Mouse (Mus musculus): ENCODE results near the gene Nmnat3. TPM values are rescaled to one million over a fixed set of nuclear protein-coding genes. Genes with fewer than 3 reads are reported as not detected.
A peak's percentile ranks its signal among the peaks of the same experiment; 100 is the strongest.

Gene Nmnat3
- total RNA-seq, 2 experiments from 2014 or later = 19.5 to 19.6 TPM

DNA sequence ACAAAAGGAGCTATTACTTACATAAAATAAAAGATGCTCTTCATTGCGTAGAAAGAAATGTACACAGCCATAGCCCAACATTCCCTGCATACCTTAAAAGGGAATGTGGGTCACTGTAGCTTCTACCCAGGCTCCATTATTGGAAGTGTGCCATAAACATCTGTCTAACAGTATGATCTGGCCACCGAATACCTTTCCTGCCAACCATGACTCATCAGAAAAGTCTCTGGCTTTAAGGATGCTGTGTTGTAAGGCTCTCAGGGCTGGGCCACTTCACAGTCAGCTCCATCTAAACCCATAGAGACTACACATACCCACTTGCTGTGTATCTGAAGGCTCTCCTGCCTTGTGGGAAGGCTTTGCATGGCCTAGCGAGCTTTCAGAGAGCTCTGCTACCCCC is 73.8 kb downstream of the Nmnat3 start:
- DNase-seq = no peak

DNA sequence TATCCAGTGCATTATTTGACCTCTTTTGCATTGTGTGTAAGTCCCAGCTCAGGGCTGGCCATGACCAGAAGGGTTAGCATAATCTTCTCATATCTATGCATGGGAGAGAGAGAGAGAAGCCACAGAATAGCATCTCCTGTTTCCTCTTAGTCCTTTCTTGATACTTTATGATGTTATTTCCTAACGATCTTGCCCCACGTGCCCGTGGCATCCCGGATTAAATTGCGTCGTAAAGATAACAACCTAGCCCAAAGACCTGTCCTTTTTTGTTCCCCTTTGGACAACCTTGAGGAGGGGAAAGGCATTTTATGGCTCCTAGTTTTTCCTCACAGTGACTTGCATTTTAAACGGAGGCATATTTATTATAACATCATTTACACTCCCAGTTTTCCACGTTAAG is 78.8 kb downstream of the Nmnat3 start:
- no peak for DNase-seq

DNA sequence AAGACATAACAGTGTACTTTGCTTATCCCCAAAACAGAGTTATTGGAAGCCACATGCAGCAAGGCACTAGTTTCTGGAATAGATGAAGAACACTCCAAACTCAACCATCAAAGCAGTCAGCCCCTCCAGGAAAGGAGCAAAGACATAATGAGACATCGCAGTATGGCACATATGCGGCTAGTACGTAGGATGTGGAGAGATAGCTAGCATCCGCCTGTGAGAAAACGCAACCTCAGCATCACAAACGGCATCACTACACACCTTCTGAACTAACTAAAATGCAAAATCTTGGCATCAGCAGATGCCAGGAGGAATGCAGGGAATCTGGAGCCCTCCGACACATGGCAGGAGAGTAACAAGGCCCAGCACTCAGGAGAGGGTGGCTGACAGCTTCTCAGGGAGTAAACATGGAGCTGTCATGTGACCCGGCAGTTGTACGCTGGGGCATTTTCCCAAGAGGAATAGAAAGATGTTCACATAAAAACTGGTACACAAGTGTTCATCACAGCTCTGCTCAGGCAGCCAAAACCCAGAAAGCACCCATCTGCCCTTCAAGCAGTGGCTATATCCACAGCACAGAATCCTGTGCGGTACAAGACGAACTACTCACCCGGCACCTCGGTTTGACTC is 80.2 kb downstream of the Nmnat3 start:
- no peak for DNase-seq

DNA sequence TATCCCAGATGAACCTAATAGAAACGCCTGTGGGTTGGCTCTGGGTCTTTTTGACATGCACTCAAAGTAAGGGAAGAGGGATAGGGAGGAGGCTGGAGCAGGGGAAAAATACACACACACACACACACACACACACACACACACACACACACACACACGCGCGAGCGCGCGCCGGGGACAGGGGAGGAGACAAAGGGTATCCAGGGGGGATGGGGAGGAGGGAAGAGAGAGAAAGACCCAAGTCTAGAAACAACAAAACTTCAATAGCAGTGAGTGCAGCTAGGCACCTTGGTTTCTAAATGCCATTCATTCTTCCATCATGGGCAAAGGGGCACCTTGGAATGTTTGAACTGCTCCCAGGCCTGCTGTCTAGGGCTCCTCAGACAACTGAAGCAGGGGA is 82.5 kb downstream of the Nmnat3 start:
- DNase-seq = no peak

DNA sequence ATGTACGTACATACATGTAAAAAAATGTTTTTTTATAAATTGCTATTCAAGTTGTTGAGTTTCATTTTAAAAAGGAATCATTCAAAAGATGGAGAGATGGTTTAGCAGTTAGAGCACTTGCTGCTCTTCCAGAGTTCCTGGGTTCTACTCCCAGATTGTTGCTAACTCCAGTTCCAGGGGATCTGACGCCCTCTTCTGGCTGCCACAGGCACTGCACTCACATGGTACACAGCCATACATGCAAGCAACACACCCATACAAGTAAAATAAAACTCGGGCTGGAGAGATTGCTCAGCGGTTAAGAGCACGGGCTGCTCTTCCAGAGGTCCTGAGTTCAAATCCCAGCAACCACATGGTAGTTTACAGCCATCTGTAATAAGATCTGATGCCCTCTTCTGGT is 86.1 kb downstream of the Nmnat3 start:
- no peak for DNase-seq

DNA sequence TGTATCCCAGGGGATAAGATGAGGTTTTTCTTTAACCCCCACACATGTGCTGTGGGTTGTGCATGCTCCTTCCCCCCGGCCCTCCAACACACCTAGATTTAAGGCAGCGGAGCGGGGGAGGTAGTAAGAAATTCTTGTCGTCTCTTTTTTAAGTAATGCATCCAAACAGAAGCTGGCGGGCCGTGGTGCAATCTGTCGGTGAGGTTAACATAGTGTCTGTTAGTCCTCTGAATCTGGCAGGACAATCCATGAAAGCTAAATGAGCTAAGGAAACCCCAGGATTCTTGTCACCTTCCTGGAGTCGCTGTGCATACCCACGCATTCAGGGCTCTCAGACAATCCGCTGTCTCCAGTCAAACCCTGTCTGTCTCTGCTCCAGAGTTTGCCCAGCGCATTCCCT is 87.7 kb downstream of the Nmnat3 start:
- no peak for DNase-seq

DNA sequence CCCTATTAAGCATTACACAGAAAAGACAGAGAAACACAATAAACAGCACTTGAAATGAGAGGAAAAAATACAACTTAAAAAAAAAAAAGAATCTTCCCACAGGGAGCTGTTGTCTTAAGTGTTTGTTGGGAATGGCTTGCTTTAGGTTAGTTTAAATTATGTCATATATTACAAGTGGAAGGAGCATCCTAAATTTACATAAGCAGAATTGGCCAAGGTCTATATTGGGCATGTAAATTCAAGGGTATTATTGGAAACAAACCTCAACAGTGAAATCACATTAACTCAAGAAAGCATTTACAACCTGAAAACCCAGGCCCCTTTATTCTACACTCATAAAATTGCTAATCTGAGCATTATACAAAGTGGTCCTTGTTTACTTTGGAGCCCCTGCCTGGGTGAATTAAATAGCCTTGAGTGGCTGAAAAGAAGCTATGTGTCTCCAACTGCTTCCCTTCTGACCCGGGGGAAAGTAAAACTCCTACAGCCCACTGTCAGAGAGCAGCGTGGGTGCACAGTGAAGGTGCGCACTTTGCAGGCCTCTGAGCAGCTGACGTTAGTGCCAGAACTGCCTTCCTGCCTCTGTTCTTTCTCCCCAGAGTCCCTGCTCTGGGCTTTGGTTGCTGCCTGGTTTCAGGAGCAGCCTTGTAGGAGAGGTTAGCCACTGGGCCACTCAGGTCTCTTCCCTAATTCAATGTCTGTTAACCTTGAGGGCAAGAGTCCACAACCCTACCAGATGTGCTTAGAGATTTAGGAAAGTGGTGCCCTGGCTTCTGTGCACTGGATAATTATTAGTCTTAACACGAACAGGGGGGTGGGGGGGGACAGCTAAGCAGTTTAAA is 88.3 kb downstream of the Nmnat3 start:
- no peak for DNase-seq

DNA sequence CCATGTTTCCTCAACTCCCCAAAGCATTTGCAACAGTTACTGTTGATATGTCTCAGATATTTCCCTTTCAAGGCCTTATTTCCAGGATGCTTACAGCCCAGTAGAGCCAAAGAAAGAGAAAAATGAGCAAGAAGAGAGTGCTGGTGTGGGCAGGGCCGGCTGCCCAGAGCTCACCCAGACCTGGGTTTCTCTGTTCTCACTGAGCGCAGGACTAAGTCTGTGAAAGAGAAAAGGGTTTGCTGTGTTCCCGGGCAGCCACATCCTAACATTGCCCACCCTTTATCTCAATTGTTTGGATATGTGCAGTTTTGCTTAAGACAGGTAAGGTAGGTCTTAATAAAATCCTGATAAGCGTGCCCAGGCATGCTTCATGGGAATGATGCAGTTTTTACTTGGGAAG is 92.5 kb downstream of the Nmnat3 start:
- DNase-seq = no peak

DNA sequence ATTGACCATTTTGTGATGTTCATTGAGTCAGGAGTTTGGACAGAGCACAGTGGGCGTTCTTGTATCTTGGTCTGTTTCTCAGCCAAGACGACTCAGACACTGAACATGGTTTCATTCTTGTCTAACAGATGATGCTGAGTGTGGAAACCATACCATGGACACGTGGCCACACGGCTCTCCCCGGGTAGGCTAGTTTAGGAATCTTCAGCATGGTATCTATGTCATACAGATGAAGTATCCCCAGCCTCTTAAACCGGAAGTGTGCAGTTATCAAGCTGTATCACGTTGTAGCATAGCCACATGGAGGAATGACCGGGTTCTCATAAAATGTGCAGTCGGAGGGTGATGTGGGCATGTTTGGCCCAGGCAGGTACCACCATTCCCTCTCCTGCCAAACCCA is 93.4 kb downstream of the Nmnat3 start:
- DNase-seq = no peak

DNA sequence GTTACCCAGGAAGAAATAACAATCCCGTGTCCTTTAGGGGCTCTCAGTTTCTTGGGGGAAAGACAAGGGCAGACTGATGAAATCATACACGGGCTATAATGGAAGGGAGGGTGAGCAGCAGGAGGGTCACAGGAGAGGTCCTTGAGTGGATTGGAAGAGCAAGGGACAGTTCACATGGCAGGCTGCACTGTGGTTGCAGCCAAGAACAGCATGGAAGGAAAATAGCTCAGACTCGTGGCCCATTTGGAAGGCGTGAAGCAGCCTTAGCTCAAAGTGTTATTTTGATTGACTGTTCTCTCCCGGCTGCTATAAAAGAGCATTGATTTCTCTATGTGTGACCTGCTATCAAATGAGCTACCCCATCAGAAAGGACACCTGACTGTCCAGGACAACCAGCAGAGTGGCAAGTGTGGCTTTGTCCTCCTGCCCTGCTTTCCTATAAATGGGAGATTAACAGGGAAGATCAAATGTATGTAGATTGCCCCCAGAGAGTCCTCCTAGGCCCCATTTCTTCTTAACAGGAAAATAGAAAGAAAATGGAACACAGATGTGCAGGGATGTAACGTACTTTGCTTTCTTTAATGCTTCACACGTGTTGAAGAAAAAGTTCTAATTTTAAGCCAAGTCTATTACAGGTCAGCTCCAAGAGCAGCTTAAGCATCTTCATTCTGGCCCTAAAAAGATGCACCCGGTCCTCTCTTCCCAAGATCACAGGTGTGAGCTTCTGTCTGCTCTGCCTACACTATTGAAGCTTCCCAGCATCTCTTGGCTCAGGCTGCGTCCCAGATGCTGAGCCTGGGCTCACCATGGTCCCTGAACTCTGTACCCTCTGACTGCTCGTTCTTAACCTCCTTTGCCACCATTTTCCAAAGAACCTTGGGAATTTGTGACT is 100.8 kb downstream of the Nmnat3 start:
- DNase-seq = peak; percentile 36 to 59

DNA sequence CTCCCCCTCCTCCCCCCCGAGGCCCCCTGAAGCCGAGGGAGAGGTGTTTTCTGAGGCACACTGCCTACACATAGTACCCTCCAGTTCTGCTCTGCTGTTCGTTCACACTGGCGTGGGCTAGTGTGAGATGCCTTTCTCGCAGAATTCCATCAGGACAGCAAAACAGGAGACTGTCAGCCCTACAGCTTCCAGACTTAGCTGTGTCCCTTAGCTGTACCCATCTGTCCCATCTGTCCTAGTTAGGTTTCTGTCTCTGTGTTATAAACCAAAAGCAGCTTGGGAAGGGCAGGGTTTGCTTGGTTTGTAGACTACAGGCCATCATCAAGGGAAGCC is 101.4 kb downstream of the Nmnat3 start:
- no peak for DNase-seq

DNA sequence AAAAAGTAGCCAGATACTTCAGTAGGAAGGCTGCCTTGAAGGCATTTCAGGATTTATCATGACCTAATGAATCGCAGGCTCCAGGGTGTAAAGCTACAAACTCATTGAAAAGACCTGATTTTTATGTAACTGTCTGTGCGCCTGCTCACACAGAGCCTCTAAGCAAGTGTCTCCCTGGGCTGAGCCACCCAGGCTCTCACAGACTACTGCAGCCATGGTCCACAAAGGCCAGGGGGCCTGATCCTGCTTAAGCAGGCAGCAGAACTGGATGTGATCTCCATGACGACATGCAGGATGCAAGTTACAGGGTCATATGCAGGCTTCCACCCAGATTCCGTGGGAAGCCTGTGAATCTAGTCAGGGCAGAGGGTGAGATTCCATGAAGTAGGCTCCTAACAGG is 106.3 kb downstream of the Nmnat3 start:
- no peak for DNase-seq

DNA sequence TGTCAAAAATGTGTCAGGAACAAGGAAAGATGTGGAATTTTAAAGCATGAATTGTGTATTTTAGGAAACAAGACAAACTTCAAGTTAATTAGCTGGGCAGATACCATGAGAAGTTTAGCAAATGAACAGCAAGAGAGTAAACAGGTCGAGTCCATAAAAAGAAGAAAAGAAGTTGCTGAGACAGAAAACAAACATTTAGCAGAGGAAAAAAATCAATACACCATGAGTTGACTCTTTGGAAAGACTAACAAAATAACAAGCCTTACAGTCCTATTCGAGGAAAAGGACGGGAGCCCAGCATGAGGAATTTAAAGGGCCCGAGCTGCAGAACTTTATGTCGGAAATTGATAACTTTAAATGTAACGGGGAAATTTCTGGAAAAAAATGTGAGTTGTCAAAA is 110.0 kb downstream of the Nmnat3 start:
- no peak for DNase-seq

DNA sequence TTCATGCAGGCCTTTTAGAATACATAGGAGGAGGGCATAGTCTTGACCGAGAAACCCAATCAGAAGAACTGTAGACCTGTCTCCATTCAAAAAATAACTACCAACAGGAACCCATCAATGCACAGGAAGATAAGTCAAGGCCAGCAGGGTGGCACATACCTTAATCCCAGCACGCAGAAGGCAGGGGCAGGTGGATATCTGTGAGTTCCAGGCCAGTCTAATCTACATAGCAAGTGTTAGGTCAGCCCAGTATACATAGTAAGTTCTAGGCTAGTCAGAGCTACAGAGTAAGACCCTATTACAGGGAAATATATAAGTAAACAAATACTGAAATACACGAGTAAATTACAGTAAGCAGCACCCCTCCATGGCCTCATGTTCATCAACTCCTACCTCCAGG is 110.6 kb downstream of the Nmnat3 start:
- no peak for DNase-seq

DNA sequence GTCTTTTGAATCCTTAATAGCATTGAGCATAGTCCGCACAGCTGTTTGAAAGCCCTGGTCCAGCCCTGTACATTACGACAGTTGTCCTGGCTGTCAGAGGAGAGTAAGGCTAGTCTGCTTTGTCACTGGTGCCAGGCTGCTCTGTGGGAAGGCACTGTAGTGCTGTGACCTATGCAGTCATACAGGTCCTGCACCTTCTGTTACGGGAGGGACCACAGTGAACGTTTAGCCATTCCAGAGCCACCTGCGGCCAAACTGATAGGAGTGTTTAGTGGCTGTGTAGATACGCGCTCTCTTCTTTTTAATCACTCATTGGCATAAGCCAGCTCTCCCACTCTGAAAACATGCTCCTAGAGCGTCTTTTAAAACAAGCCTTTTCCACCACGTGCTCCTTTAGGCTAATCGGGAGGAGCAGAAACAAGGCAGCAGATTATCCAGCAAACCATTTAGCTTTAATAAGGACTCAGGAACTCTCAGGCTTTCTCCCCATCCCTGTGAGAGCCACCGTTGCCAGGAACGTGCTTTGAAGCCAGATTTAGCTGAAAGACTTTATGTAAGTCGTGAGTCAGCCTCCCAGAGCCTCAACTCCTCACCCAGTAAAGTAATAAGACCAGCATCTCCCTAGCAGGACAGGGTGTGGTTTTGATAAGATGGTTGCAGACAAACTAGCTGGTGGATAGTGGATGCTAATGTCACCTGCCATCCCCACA is 113.1 kb downstream of the Nmnat3 start:
- DNase-seq = no peak

DNA sequence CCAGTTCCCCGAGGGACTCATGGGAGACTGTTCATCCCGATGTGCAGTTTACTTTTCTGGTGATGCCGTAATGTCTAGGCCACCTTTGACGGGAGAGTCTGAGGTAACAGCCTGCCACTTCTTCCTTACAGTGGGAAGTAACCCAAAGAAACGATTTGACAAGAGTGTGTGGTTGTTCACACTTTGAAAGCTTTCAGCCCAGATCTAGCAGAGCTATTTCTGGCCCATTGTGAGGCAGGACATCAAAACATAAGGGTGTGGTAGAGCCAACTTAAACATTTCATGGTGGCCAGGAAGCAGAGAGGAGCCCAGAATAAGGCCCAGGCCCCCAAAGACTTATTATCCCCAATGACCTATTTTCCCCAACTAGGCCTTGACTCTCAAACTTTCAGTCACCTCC is 114.4 kb downstream of the Nmnat3 start:
- DNase-seq = no peak

DNA sequence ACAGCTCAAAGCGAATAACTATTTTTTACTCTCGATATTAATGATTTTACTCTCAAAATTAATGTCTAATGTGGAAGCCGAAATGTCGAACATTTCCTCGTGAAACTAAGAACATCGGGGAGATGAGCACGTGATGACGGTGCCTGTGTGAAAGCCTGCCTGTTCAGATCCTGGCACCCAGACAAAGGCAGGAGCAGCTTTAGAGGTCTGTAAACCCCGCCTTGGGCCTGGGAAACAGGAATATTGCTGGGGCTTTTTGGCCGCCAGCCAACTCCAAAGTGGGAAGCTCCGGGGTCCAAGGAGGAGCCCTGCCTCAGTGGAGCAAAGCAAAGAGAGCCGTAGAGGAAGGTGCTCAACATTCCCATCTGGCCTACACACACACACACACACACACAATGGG is 120.5 kb downstream of the Nmnat3 start:
- DNase-seq = no peak

DNA sequence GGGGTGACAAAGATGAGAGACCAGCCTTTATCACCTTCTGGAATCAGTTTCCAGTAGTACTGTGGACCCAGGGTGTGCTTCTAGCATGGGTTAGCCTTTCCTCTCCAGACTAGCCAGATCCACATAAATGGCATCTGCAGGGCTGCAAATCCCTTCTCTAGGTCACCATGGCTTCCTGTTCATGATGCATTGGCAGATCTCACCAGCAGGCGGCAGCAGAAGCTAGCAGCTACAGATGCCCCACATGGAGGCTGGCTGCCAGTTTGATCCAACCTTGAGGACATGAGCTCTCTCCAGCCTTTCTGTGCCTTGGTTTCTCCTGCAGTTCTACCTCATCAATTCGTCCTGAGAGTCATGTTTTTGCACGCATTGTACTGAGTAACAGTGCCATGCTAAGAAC is 121.9 kb downstream of the Nmnat3 start:
- DNase-seq = peak; percentile 59 to 82

DNA sequence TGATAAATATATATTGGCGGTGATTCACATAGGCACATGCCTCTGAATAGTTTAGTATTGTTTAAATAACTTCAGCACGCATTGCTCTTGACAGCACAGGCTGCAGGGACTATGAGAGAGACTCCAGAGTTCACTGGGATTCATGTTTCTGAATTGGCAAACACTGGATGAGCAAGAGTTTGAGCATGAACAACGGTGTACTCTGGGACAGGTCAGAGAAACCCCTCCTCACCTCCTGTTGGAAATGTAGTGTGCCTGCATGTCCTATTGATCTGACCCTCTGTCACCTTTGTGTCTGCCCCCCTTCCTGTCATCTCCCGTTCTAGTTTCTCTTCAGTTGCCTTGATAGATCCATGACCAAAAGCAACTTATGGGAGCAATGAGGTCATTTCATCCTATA is 128.2 kb downstream of the Nmnat3 start:
- DNase-seq = no peak

DNA sequence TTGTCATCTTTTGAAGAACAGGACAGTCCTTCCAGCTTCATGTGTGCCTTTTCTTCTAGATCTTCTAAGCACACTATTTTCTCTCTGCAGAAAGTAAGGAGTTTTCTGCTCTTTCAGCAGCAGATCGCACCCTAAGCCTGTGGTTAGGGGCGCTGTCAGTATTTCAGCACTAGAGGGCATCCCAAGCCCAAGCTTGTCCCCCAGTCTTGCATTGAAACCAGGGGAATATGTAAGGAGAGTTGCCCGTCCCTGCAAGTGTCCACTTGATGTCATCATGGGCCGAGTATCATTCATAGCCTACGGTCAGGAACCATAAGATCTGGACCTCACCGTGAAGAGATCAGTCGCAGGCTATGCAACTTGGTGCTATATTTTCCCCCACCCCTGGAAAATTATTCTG is 130.7 kb downstream of the Nmnat3 start:
- DNase-seq = peak; percentile 43 to 60

DNA sequence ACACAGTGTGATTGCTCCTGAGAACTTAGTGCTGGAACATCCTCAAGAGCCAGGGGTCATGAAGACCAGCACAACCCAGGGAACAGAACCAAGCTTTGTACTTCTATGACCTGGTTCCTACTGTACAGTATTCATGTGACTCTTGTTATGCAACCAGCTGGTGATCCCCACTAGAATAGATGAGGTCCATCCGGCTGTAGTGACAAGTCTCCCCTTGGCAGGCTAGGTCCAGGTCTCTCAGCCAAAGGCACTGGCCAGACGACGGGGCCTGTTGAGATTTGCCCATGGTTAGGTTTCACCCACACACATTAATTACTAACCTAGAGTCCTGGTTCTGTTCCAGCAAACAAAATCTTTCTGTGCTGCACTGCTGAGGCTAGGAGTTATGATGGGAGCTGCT is 131.1 kb downstream of the Nmnat3 start:
- no peak for DNase-seq

DNA sequence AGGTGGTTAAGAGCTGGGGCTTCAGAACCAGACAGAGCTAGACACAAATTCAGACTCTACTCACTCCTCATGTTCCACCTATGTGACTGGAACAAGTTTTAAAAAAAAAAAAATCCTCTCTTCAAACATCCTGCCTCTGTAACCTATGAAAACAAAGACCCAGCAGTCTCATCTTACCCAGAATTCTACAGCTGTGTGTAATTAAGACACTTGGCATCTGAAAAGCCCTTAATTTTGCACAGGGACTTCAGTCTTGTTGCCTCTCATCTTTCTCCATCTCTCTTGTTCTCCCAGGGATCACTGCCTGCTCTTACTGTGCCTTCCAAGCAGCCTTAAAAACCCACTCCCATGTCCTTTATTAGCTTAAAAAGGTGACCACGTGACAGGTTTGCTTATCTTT is 133.4 kb downstream of the Nmnat3 start:
- no peak for DNase-seq

DNA sequence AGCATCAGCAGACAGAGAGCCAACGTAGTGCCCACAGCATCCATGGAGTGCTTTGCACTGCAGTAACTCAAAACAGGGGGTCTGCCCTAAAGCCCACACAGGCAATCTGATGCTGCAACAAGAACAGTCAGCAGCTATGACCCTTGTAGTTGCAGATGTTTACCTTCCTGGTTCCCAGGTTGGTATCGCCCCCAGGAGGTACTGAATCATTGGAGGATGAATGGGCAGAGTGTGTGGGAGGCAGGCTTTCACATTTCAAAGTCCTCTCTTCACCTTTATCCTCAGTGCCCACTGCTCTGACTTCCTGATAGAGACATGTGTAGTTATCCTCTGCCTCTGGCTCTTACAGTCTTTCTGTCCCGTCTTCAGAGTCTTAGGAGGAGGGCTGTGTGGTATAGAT is 134.7 kb downstream of the Nmnat3 start:
- no peak for DNase-seq

Data from heart, adult 18-20 months (tissue).